Mouse (Mus musculus) cerebellum, adult 11-12 months (tissue): ENCODE results near the gene Gnmt.

Experiments
- DNase-seq: peaks from one replicate; pipeline ENCODE4 v3.0.0; 2022

Gnmt gene

DNA sequence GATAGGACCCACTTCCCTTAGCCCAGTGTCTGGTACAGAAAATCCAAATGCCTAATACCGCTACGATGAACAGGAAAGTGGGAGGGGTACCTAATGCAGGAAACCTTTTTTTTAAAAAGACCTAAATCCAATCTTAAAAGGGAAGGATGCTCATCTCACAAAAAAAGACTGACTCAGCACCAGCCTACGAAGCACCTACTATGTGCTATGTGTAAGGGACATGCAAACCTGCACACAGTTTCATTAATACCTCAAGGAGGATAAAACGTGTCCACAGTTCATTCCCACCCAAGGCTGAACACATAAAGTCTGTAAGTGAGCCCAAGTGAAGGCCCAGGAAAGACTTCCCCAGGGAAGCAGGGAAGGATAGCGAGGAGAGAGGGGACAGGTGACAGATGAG lies 26.5 kb downstream of the Gnmt start:
- no peak for DNase-seq

DNA sequence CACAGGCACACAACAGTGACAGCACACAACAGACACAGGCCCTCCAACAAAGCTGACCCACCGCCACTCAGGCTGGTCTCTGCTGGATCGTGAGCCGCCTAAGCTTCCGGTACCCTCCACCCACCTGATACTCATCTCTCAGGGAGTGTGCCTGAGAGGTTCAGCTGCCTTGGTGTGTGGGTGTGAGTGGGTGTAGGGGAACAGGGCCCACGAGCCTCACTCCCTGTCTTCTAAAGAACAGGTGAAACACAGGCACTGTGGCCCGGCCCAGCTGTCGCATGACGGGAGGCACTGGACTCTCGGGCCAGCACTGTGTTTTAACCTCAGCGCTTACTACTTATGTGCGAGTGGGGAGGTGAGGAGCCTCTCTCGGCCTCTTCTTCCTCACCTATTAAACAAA lies 26.9 kb downstream of the Gnmt start:
- no peak for DNase-seq

DNA sequence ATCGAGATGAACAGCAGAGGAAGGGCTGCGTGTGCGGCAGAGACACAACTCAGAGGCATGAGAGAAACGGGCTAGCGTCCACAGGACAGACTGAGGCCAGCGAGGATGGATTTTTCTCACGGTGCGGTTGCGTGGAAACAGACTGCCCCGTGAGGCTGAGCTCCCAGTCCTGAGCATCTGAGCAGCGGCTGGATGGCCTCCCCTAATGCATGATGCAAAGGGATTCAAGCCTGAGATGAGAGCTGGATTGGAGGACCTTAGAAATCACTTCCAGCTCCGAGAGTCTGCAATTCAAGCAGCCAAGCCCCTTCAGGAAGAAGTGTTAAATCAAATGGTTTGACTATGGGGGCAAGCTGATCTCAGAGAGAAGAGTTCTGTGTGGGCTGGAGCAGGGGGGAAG lies 27.5 kb downstream of the Gnmt start:
- DNase-seq = no peak

DNA sequence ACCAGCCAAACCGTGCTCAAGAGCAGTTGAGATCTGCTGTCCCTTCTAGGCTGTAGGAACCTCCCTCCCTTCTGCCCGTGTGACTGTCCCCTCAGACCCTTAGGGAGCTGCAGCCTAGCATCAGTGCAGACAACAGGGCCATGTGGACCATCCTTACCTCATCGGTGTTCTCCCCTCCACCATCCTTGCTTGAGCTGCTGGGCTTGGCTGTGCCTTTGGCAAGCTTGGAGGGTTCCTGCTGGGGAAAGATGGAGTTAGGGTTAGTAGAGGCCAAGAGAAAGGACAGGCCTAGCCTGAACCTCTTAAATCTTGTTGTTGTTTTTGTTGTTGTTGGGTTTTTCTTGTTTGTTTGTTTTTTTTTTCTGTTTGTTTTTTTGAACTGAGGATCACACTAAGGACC lies 29.1 kb downstream of the Gnmt start:
- peak; percentile 67 for DNase-seq

DNA sequence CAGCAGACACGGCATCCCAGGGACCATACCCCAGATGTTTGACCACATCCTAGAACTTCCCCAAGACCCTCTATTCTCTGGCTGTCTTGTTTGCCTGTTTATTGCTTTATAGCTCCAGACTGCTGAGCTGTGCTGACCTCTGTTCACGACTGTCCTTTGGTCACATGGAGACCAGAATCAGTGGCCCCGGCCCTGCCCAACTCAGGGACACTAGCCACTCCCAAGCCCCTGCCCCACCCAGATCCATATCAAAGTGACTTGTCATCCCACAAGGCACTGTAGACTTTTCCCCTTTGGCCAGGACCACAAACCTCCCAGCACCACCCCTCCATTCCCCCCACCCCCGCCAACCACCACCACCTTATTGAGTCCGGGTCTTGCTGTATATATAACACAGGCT lies 29.7 kb downstream of the Gnmt start:
- no peak for DNase-seq

- DNase-seq = no peak
Observed at GRCm38 (mm10) chr17:46698515-46698914, 30.5 kb downstream of the Gnmt start.

GRCm38 (mm10) chr17:46694517-46695063 lies 34.4 kb downstream of the Gnmt start:
- no peak for DNase-seq

DNA sequence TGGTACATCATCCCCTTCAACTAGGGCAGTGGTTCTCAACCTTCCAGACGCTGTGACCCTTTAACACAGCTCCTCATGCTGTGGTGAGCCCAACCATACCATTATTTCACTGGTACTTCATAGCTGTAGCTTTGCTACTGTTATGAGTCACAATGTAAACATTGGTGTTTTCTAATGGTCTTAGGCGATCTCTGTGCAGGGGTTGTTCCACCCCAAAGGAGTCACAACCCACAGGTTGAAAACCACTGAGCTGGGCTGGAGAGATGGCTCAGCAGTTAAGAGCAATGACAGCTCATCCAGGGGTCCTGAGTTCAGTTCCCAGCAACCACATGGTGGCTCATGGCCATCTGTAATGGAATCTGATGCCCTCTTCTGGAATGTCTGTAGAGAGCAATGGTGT lies 37.6 kb downstream of the Gnmt start:
- no peak for DNase-seq

DNA sequence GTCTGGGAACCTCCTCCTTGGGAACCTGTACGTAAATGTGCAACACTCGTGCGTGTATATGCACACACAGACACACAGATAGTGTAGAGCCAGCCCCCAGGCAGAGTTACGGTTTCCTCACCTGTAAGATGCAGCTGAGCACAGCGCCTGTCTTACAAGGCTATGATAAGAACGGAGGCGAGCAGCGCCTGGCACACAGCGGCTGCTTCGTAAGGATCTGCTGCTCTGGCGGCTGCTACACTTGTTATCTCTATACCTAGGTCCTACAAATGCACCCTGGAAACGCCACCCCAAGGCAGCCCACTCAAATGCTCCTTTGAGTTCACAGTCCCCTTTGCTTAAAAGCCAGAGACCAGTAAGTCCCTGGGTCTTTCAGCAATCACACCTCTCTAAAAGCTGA lies 38.3 kb downstream of the Gnmt start:
- DNase-seq = no peak

DNA sequence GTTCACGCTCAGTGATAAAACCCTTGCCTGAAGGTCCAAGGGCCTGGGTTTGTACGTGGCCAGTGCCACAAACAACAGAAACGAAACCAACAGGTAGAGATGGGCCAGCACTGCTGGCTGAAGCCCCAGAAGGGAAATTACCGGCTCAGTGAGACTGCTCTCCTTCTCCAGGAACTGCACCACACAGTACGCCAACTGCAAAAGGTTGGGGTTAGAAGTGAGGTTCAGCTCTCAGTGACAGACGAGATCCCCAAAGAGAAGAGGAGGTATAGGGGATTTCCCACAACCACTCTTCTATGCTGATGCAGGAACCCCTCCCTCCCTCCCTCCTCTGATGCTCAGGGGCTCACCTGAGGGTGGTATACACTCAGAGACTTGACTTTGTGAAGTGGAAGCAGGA lies 43.1 kb downstream of the Gnmt start:
- DNase-seq = no peak

GRCm38 (mm10) chr17:46682654-46683389 lies 46.1 kb downstream of the Gnmt start:
- DNase-seq = peak; percentile 55

DNA sequence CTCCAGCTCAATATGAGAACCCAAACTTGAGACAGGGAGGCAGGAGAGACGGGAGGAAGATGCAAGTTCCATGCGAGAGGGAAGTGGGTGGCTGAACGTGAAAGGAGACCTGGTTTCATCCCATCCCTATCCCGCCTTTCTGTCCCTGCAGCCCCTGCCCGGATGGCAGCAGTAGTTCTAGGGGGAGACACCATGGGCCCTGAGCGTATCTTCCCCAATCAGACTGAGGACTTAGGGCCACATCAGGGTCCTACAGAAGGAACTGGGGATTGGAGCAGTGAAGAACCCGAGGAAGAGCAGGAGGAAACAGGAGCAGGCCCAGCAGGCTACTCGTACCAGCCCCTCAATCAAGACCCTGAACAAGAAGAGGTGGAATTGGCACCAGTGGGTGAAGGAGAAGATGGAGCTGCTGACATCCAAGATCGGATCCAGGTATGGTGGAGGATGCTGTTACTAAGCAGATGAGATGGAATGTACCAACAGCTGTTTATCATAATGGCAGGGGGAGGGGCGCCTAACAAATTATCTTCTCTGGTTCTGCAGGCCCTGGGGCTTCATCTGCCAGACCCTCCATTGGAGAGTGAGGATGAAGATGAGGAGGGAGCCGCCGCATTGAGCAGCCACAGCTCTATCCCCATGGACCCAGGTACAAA lies 47.4 kb downstream of the Gnmt start:
- DNase-seq = peak; percentile 60

GRCm38 (mm10) chr17:46680760-46681373 lies 48.1 kb downstream of the Gnmt start, which contains the start of gene Klhdc3:
Gene Klhdc3, minus strand, starts transcription at chr17:46680914.
- peak; percentile 99 for DNase-seq

- no peak for DNase-seq
Observed at GRCm38 (mm10) chr17:46679843-46680759, 48.9 kb downstream of the Gnmt start.

DNA sequence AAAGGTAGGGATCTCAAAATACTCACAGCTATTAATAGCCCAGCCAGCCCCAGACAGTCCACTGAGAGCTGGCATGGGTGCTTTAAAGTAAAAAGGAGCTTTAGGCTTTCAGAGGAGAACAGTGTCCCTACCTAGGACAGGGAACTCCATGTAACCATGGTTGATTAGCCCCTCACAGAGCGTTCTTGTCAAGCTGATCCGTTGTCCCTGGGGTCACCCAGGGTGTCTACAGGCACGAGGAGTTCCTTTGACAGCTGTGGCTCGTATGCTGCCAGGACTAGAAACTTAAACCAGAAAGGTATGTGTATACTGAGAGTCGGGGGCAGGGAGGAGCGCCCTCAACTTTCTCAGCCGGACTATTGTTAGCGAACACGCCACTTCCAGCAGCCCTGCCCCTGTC lies 50.1 kb downstream of the Gnmt start:
- peak; percentile 44 for DNase-seq

DNA sequence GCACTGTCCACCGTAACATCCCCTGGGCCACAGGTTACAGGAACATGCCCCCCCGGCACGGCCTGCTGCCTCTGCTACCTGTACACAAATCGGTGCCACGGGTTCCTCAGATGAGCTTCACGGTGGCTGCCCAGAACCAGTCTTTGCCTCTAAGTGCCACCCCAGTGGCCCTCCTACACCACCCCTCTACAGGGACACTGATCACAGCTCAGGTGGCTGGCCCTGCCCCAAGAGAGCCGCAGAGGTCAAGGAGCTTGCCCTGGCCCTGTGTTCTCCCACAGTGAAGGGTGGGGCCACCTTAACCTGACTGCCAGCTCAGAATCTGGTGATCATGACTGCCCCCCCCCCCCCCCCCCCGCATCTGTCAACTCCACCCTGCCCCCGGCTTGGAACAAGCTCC lies 50.6 kb downstream of the Gnmt start, which contains the start of gene Mea1:
TSS of gene Mea1 (plus strand) at position 378 of the 400 bp plus-strand sequence.
- peak; percentile 64 for DNase-seq
